Mouse (Mus musculus) lung, embryonic 16.5 days (tissue): ENCODE results near the gene Wap. TPM values are rescaled to one million over a fixed set of nuclear protein-coding genes. Genes with fewer than 3 reads are reported as not detected.
A peak's percentile ranks its signal among the peaks of the same experiment; 100 is the strongest.

Source experiments
- ATAC-seq: fragments of 200-750 bp; cut with Nextera tagmentation; 2 replicates; pipeline ENCODE4 v1.8.0; 2017; ENCODE audit warnings: low read depth, mild to moderate bottlenecking, moderate library complexity
- H3K27ac ChIP-seq: fragments of 300-500 bp; sonication (generic); 2 replicates; pipeline ENCODE4 v1.5.1; 2014; ENCODE audit warnings: mild to moderate bottlenecking, control low read depth, low read length
- H3K27me3 ChIP-seq: fragments of 300-500 bp; sonication (generic); 2 replicates; pipeline ENCODE4 v1.6.1; 2014; ENCODE audit warnings: low read depth, low read length, mixed read lengths; ENCODE audit not compliant: control insufficient read depth, insufficient read depth
- H3K36me3 ChIP-seq: fragments of 300-500 bp; sonication (generic); 2 replicates; pipeline ENCODE4 v1.6.1; 2014; ENCODE audit warnings: low read length; ENCODE audit not compliant: control insufficient read depth, insufficient read depth
- H3K4me1 ChIP-seq: fragments of 300-500 bp; sonication (generic); replicated peaks from 2 replicates; pipeline ENCODE4 v1.6.1; 2014; ENCODE audit warnings: low read length, mixed read lengths; ENCODE audit not compliant: control insufficient read depth, insufficient read depth
- H3K4me2 ChIP-seq: fragments of 300-500 bp; sonication (generic); 2 replicates; pipeline ENCODE4 v1.6.1; 2014; ENCODE audit warnings: low read depth, low read length, control low read depth
- H3K4me3 ChIP-seq: fragments of 300-500 bp; sonication (generic); 2 replicates; pipeline ENCODE4 v1.5.1; 2014; ENCODE audit warnings: mild to moderate bottlenecking, low read length, control low read depth
- H3K9ac ChIP-seq: fragments of 300-500 bp; sonication (generic); 2 replicates; pipeline ENCODE4 v1.6.1; 2014; ENCODE audit warnings: low read length, control low read depth
- H3K9me3 ChIP-seq: fragments of 300-500 bp; sonication (generic); 2 replicates; pipeline ENCODE4 v1.6.1; 2016; ENCODE audit warnings: low read length; ENCODE audit not compliant: control insufficient read depth
- WGBS: fragments of 180-500 bp; shearing (Covaris S2); extraction: QIAGEN DNeasy Blood & Tissue Kit; methylation state at CpG from one replicate; pipeline ENCODE4 v1.1.7; 2014; 5-methylcytosine and 5-hydroxymethylcytosine counted together
- polyA plus RNA-seq: library from polyadenylated mRNA; unstranded; fragments of >200 nt; fragmentation: Nextera tagmentation; extraction: Ambion mirVana; gene quantifications from 2 replicates; pipeline ENCODE4 v1.2.1, GENCODE M21; 2015

The Wap gene
- polyA plus RNA-seq, 1 experiment from 2014 or later: not detected

DNA sequence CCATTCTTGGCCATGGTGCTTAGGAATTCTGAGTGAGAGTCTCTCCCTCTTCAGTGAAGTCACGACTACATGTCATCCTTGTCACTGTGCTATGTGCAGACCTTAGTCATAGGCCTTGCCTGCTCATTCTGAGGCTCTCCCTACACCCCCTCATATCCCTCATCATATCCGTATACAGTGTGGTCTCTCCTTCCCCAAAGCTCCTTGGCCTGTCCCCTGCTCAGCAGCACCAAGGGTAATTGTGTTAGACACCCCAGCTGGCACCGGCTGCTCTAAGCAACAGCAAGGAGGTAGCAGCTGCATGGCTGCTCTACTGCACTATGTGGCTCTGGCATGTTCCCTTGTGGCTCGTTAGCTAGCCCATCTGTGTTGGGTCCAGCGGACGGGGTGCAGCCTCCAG, 6.1 kb upstream of the Wap start:
- Histone ChIP-seq H3K4me1 (no peaks in the 10 kb centered on the region), H3K4me3 (no peak overlapping the region), H3K36me3 (no peaks in the 10 kb centered on the region), H3K9me3 (no peaks in the 10 kb centered on the region), H3K27ac (no peak overlapping the region), H3K4me2 (no peak overlapping the region), H3K27me3 (no peaks in the 10 kb centered on the region), H3K9ac (no peak overlapping the region)
- 74% methylated on average over 6 of the region's 6 CpGs for WGBS
- no peak for ATAC-seq

DNA sequence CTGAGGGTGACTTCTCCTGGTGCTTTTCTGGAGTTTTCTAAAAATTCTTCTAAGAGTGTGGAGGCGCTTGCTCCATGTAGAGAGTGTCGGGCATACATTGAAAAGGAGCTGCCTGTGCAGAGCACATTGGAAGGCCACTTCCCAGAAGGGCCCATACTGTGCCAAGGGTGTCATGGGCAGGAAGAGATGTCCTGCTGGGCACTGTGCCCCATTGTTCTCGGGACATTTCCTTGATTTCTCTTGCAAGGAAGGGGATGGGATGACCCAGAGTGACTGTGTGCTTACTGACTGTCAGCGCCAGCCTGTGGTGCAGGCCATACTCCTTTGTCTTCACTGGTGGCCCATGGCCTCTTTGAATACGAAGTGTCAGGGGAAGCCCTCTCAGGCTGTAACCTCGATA, 635 bp upstream of the Wap start:
- no peak overlapping the region for H3K4me2 ChIP-seq
- H3K27me3 ChIP-seq: no peaks in the 10 kb centered on the region
- no peaks in the 10 kb centered on the region for H3K9me3 ChIP-seq
- H3K27ac ChIP-seq: no peak overlapping the region
- H3K9ac ChIP-seq: no peak overlapping the region
- H3K4me1 ChIP-seq: no peaks in the 10 kb centered on the region
- no peak for ATAC-seq
- WGBS: 67% methylated on average over 6 of the region's 6 CpGs
- no peaks in the 10 kb centered on the region for H3K36me3 ChIP-seq
- no peak overlapping the region for H3K4me3 ChIP-seq

DNA sequence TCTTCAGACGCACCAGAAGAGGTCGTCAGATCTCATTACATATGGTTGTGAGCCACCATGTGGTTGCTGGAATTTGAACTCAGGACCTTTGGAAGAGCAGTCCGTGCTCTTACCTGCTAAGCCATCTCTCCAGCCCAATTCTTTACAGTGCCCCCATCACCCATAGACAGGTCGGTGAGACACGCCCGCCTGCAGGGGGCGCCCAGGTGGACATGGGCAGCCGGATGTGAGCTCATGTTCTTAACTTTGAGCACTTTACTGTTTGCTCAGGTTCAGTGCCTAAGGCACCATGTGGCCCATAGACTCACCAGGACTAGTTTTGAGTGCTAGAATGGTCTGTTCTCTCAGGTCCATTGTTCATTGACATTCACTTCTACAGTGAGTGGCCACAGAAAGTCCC, 2.3 kb downstream of the Wap start:
- no peak for ATAC-seq
- WGBS: 65% methylated on average over 8 of the region's 8 CpGs

DNA sequence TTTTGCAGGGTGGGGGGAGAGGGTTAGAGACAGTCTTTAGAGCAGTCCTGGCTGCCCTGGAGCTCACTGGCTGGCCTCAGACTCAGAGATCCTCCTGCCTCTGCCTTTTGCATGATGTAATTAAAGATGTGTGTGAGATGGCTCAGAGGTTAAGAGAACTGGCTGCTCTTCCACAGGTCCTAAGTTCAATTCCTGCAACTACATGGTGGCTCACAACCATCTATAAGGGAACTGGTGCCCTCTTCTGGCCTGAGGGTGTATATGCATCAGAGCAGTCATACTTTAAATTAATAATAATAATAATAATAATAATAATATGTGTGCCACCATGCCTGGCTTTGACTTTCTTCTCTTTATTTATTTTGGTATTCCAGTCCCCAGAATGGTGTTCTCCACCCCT, 8.8 kb downstream of the Wap start:
- Histone ChIP-seq H3K4me1 (peaks cover 10% of the 10 kb centered on the region), H3K36me3 (no peaks in the 10 kb centered on the region), H3K9me3 (0 out of 2 replicates have a peak, but pooled peaks cover 3% of the 10 kb centered on the region), H3K27ac (no peak overlapping the region), H3K9ac (no peak overlapping the region), H3K4me2 (no peak overlapping the region), H3K27me3 (no peaks in the 10 kb centered on the region), H3K4me3 (no peak overlapping the region)
- ATAC-seq: no peak

More for the DNA sequence above, 2.3 kb downstream of the Wap start:
- no peak overlapping the region for H3K4me3 ChIP-seq
- H3K27me3 ChIP-seq: no peaks in the 10 kb centered on the region
- H3K27ac ChIP-seq: no peak overlapping the region
- no peaks in the 10 kb centered on the region for H3K4me1 ChIP-seq
- no peak overlapping the region for H3K9ac ChIP-seq
- H3K9me3 ChIP-seq: 0 out of 2 replicates have a peak, but pooled peaks cover 3% of the 10 kb centered on the region
- H3K4me2 ChIP-seq: no peak overlapping the region
- no peaks in the 10 kb centered on the region for H3K36me3 ChIP-seq

DNA sequence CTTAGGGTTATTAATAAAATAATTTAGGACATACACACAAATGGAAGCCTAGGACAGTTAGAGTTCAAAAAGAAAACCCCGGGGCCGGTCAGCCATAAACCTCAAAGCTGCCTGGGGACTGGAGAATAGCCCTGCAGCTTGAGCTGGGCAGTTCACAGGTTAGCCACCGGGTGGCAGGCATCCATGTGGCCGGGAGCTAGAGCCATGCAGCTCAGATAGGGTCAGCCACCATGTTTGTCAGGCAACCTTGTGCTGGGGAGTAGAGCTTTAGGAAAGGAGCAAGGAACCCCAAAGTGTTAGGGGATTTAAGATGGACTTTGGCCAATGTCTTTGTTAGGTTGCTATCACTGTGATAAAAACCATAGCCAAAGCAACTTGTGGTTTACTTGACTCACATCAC, 9.9 kb downstream of the Wap start:
- WGBS: 26% methylated on average over 4 of the region's 4 CpGs
- H3K27ac ChIP-seq: no peak overlapping the region
- ATAC-seq: no peak

DNA sequence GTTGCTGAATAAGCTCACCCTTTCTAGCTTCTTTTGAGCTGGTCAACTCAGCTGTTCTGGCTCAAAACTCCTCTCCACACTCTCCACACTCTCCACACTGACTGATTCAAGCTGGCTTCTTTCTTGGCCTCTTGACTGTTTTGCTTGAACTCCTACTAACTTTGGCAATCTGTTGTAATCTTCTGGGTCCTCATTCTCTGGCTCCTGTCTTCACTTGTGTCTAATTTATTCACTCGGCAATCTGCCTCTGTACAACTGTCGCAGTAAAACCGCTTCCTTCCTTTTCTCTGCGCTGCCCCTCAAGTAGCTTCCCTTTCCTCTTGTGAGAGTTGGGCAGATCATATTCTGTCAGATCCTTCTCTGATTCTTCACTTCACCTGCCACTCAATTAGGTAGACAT, 10.7 kb downstream of the Wap start:
- Histone ChIP-seq H3K9me3 (0 out of 2 replicates have a peak, but pooled peaks cover 3% of the 10 kb centered on the region), H3K36me3 (peaks cover 8% of the 10 kb centered on the region; the same call in 1 of the 2 replicates), H3K27me3 (no peaks in the 10 kb centered on the region), H3K4me1 (peaks cover 20% of the 10 kb centered on the region), H3K4me2 (no peak overlapping the region), H3K27ac (no peak overlapping the region), H3K9ac (no peak overlapping the region), H3K4me3 (no peak overlapping the region)
- ATAC-seq: no peak
- 82% methylated on average over 4 of the region's 4 CpGs for whole genome bisulfite sequencing

More for the DNA sequence above, 9.9 kb downstream of the Wap start:
- Histone ChIP-seq H3K9ac (no peak overlapping the region), H3K27me3 (no peaks in the 10 kb centered on the region), H3K36me3 (peaks cover 3% of the 10 kb centered on the region; the same call in 1 of the 2 replicates), H3K9me3 (0 out of 2 replicates have a peak, but pooled peaks cover 3% of the 10 kb centered on the region), H3K4me3 (no peak overlapping the region), H3K4me1 (peaks cover 20% of the 10 kb centered on the region), H3K4me2 (no peak overlapping the region)

DNA sequence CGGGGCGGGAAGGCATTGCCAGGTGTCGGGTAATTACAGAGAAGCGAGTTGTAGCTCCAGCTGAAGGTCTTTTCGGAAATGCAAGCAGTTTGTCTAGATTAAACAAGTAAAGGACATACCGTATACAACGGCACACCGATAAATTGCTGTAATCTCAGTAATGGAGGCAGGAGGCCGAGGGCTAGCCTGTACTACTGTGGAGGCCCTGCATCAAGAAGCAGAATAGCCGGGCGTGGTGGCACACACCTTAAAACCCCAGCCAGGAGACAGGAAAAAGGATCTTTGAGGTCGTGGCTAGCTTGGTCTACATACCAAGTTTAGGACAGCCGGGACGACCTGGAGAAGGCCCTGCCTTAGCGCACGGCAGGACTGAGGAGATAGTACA, 12.1 kb downstream of the Wap start:
- H3K9ac ChIP-seq: peak overlapping the region; percentile 75
- WGBS: 10% methylated on average over 16 of the region's 16 CpGs
- no peaks in the 10 kb centered on the region for H3K27me3 ChIP-seq
- no peaks in the 10 kb centered on the region for H3K9me3 ChIP-seq
- peak overlapping the region; percentile 85 for H3K4me2 ChIP-seq
- 0 out of 2 replicates have a peak, but pooled peaks have one; percentile 9 for ATAC-seq
- H3K4me1 ChIP-seq: peaks cover 20% of the 10 kb centered on the region
- peak overlapping the region; percentile 81 for H3K4me3 ChIP-seq
- H3K27ac ChIP-seq: peak overlapping the region; percentile 72
- H3K36me3 ChIP-seq: peaks cover 10% of the 10 kb centered on the region; the same call in 1 of the 2 replicates

DNA sequence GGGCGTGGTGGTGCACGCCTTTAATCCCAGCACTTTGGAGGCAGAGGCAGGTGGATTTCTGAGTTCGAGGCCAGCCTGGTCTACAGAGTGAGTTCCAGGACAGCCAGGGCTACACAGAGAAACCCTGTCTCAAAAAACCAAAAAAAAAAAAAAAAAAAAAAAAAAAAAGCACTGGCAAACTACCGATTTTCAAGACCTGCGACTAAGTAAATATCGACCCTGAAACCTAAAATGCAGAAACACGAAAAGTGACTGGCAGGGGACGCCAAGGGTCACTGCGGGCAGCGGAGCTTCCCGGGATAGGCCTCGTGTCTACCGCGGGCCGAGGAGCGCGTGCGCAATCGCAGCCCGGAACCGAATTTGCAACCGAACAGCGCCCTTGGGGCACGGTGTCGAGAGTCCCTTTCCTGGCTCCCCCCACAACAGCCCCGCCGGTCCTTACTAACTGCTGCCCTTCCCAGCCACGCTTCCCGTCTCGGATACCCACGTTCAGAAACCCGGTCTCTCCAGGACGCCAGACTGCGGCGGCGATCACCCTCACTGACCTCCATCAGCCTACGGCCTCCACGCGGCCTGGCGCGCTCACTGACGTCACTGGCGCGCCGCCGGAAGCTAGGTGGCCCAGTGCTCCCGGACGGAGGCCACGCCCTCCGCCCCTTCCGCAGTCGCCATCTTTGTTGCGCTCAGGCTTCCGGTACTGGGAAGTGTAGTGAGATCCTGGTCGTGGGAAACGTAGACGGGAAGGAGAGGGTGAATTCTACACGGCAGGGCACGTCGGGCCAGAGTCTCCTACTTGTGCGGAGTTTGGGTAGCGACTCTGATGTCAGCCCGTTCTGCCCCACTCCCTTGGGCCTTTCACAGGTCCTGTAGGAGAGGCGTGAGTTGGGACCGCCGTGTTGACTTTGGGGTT, 12.7 kb downstream of the Wap start, which contains the start of gene Tbrg4:
Gene Tbrg4 (minus strand): TSS at position 590 of the 910 bp plus-strand sequence.
- no peaks in the 10 kb centered on the region for H3K9me3 ChIP-seq
- peak within 1 kb of the TSS; percentile 75 for H3K9ac ChIP-seq
- under 1% methylated on average over 66 of the region's 66 CpGs for WGBS
- H3K36me3 ChIP-seq: peaks cover 12% of the 10 kb centered on the region
- peak within 1 kb of the TSS; percentile 72 for H3K27ac ChIP-seq
- H3K4me3 ChIP-seq: peak within 1 kb of the TSS; percentile 81
- peak within 1 kb of the TSS; percentile 85 for H3K4me2 ChIP-seq
- peak; percentile 98 for ATAC-seq
- H3K4me1 ChIP-seq: peaks cover 20% of the 10 kb centered on the region
- H3K27me3 ChIP-seq: no peaks in the 10 kb centered on the region

DNA sequence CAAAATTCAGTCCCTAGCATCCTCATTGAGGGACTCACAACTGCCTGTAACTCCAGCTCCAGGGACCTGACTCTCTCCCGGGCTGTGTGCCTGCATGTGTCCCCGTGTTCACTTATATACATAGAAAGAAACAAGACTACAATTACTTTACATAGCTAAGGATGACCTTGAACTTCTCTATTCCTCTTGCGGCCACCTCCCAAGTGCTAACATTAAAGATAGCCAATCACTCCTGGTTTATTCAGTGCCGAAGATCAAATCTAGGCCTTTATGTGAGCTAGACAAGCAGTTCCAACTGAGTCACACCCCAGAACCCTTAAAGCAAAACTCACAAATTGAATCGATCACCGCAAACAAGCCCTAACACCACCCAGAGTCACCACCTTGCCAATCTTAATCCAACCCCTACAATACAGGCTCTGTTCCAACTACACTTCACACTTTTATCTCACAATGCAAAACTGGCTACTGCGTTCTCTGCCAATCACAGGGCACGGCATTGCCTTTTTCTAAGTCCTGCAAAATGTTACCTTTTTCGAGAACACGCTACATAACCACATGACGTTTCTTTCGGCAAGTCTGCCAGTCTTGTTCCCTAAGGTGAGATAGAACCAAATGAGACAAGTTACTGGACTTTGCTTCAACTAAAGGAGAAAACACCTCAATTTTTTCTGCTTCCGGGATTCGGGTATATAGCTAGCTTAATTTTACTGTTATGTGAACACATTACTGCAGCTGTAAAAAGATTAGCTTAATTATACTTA, 13.6 kb downstream of the Wap start:
- no peaks in the 10 kb centered on the region for H3K9me3 ChIP-seq
- no peak for ATAC-seq
- peak overlapping the region; percentile 75 for H3K9ac ChIP-seq
- H3K27me3 ChIP-seq: no peaks in the 10 kb centered on the region
- no peak overlapping the region for H3K27ac ChIP-seq
- H3K4me2 ChIP-seq: peak overlapping the region; percentile 85
- H3K36me3 ChIP-seq: peaks cover 21% of the 10 kb centered on the region
- WGBS: 56% methylated on average over 14 of the region's 14 CpGs
- peak overlapping the region; percentile 81 for H3K4me3 ChIP-seq
- peaks cover 20% of the 10 kb centered on the region for H3K4me1 ChIP-seq
